Mouse (Mus musculus) B cell, adult 62 days (primary cell): Measurements from ENCODE around the gene Nedd8. TPM values are rescaled to one million over a fixed set of nuclear protein-coding genes. Genes with fewer than 3 reads are reported as not detected.

ENCODE experiments used
- total RNA-seq: library from RNA; stranded (reverse); gene quantifications from 4 replicates; pipeline ENCODE4 v1.2.4, GENCODE M21; 2023

The Nedd8 gene
- total RNA-seq = 168 to 193 TPM (median 180 TPM) in 4 replicates

DNA sequence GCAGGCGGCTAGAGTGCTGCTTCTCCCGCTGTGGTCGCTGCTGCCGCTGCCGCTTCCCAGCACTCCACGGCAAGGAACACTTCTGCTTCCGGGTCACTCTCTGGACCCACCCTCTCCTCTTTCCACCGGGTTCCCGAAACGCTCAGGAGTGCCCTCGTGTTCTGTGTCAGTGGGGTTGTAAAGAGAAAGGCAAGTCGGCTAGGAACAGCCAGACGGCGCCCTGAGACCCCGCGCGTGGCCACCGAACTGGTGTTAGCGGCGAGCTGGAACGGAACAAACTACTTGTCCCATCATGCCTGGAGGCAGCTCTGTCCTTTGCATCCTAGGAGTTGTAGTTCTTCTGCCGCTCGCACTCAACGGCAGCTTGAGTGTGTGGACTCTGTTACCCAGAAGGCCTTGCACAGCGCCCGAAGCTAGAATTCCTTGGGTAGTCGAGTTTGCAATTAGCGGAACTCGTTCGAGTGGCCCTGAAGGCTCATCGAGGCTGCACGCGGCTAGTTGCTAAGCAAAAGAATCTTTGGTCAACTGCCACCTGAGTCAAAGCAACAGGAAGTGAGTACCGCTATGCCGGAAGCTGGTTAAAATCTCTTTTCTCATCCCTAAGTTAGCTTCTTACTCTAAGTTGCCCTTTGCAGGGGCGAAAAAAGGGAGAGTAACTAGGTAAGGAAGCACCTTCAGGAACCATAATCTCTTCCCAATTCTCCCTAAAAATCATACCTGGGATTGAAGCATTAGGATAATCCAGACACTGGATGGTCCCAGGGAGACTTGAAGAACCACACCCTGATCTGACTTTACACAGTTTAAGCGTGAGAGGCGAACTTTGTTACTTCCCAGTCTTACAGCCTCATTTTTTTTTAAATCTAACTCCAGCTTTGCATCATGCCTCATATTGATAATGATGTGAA, at the start of gene Nedd8, which contains the start of gene Gmpr2:
Gene Nedd8, minus strand, starts transcription at position 292 of the 908 bp plus-strand sequence.
Gene Gmpr2, plus strand, starts transcription at position 109 of the 908 bp plus-strand sequence.

DNA sequence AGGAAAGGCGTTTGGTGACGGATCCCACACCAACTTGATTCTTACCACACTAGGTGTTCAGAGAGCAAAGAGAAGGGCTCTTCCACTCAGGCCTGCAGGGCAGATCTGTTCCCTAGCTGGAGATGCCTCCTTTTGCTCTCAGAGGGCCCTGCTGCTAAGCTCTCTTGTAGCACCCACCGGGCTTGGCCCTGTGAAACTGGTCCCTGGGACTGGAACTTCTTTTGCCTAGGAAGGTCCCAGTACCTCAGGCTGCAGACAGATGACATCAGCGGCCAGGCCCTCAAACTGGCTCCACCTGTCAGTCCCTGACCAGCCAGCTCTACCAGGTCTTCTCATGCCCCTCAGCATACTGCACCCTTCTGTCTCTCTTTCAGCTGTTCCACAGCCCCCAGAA, 41.8 kb upstream of the Nedd8 start, which contains the start of gene Tgm1:
Gene Tgm1, minus strand, starts transcription at position 198 of the 394 bp plus-strand sequence.

DNA sequence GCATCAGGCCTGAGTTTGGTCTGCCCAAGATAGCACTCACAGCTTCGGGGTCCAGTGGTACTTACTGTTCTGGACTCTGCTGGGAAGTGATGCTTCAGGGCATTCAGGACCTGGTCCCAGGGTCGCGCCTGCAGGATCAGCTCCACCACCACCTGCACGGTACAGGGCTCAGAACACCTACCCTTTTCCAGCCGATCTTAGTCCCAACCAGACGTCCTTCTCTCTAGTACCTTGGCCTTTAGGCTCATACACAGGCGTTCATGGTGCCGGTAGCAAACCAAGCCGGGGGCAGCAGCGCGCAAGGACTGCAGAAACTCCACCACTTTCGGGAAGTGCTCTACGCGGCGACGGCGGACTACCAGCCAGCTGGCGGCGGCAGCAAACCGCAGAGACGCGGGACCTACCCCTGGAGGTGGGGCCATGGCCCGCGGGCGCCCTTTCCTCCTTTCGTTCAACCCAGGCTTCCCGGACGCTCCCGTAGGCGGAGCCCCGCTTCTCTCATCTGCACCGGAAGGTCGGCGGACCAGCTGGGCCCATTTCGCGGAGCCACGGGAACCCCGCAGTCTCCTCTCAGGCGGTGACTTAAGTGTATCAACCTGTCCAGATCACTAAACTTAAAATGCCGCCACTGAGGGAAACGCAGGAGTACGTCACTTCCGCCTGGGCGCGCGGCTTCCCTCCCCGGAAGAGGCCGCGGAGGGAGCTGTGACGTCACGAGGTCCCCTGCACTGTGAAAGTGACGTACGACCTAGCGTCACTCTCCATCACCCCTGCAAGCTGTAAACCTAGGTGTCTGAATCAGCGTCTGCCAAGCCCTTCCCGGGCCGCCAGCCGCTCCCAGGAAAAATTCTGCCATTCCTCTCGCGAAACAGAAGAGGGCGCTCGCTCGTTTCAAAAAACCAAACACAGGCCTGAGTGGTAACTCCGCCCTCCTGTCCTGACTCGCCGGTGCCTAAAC, 9.5 kb upstream of the Nedd8 start, which contains the start of gene Tinf2:
Gene Tinf2, minus strand, starts transcription at position 661 of the 958 bp plus-strand sequence.

DNA sequence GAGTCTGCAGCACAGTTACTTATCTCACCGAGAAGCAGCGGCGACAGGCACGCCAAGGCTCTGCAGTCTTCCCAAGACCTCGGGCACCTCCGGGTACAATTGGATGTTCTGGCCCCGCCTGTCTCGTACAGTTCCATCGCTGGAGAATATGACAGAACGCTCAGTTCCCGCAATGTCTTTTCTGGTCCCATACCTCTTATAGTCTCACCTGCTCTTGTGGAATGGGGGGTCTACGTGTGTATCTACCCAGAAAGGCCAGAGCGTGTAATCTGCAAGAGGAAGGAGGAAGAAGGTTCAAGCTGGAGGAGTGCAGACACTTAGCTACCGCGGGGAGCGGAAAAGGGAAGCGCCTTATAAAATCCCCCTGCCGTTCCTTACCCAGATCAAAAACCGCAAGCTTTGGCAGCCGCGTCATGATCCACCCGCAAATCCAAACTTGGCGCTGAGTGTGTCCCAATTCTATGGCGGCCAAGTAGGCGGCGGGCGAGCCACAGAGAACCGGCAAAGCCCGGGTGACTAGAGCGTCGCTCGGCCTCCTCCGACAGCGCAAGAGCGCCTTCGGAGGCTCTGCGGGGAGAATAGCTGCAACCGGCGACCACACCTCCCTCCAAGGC, 11.9 kb downstream of the Nedd8 start, which contains the start of gene Mdp1:
Gene Mdp1, minus strand, starts transcription at position 549 of the 614 bp plus-strand sequence.

DNA sequence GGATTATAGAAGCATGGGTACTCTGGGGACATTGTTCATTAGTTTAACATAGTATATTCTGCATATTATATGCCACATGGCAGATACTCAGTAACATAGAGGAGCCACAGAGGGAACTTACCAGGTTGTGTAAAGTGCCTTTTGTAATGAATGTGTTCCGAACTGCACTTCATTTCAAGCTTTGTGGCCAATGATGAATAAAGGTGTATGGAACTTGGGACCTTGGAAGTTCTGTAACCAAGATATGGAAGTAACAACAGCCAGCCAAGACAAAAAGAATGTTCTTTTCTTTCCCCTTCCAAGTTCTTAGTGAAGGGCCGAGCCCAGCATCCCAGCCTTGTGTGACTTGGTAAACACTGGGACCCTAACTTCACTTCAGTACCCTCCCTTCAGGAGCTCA, 22.0 kb downstream of the Nedd8 start, which contains the start of gene Tssk4:
Gene Tssk4, plus strand, starts transcription at position 301 of the 400 bp plus-strand sequence.

DNA sequence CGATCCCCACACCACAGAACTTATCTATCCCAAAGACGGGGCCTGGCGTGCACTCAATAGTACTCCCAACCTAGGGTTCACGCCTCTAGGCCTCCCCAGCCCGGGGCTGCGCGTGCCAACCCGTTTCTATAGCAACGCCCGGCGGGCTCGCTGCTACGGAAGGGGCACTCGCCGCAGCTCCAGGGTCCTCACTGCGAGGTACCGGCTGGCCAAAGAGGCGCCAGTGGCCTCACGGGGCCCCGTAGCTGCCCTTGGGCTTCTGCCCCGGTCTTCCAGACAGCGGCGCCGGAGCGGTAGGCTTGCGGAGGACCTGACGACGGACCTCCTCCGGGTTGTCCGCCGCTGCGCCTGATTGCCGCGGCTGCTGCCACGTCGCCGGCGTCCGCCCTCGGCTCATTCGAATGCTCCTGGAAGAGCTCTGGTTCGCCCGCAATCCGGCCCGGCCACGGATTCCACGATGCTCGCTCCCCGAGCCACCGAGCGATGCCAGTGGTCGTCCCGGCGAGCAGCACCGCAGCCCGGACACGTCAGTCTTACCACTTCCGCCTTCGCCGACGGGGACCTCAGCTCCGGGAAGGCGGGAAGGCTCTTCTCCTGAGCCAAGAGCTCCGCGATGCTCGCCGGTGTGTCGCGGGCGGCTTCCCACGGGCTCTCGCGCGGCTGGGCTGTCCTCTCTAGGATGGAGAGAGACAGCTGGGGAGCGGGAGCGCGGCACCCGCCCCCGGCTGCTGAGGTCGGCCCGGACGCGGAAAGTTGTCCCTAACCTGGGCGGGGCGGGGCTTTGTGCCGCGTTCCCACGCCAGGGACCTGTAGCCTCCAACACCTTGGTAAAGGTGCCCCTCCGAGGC, 28.6 kb downstream of the Nedd8 start, which contains the start of gene Tm9sf1:
Gene Tm9sf1, minus strand, starts transcription at position 747 of the 848 bp plus-strand sequence.

DNA sequence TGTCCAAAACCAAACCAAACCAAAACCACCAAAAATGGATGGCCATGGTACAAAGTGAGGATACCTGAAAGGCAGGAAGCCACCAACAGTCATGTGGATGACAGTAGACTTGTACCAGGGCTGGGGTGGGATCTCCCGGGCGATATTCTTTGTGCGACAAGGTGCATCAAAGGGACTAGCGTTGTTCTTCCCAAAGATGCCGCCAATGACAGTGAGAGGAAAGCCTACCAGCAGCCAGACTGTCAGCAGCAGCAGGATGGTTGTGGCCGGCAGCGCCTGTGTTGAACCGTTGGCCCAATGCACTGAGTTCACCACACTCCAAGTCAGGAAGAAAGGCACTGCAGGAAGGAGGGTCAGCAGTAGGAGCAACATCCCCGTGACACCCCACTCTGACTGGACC, 34.1 kb downstream of the Nedd8 start, which contains the start of gene Gm49378:
Gene Gm49378, minus strand, starts transcription at position 101 of the 400 bp plus-strand sequence.

DNA sequence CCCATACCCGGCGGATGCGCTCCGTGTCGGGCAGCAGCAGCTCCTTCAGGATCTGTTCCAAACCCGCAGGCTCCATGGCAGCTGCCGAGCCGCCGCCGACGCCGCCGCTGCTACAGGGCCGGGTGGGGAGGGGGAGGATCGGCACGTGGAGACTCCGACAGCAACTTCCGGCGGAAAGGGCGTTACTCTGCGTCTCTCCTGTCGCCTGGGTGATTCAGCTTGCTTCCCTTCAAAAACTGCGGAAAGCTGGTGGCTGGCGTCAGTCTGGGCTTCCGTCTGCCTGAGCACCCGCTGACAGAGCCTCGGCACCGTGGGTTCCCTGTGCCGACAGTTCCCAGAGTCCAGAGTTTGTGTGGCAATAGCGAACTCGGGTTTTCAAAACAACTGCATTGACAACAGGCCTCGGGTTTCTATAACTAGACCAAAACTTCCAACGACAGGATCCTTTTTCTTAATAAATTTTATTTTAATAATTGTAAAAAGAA, 36.4 kb downstream of the Nedd8 start, which contains the start of gene Ipo4:
Gene Ipo4, minus strand, starts transcription at position 435 of the 485 bp plus-strand sequence.

DNA sequence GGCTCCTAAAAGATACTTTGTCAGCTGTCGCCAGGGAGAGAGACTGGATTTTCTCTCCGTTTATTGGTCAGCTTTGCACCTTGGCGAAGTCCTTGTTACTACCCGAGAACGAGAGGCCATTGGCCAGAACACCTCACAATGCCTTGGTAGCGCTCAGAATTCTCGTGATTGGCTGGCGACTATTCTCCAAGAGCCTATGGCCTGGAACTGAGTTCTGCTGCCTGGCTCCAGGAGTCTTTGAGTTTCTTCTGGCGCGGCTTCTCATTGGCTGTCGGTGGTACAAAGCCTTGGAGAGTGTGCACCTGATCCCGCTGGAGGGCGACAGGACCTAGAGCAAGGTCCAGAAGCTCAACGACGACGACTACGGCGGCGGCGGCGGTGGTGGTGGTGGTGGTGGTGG, 54.1 kb downstream of the Nedd8 start, which contains the start of gene Rec8:
Gene Rec8, plus strand, starts transcription at position 216 of the 400 bp plus-strand sequence.

Other genes with a start within 250 kb of the Nedd8 start
- gene Dhrs4, start 193.4 kb downstream of the Nedd8 start, total RNA-seq = 22.2 to 26.4 TPM (median 24.7 TPM) in 4 replicates
- 3.8 to 11.8 TPM (median 4.8 TPM) in 4 replicates for gene Carmil3, start 181.5 kb downstream of the Nedd8 start, total RNA-seq
- gene Cpne6, start 161.7 kb downstream of the Nedd8 start, total RNA-seq = not detected in 4 replicates
- gene Nrl, start 147.1 kb downstream of the Nedd8 start, total RNA-seq = not detected in 4 replicates
- 43.4 to 51.1 TPM (median 49.0 TPM) in 4 replicates for gene Pck2, start 131.9 kb downstream of the Nedd8 start, total RNA-seq
- 84.9 to 91.3 TPM (median 86.3 TPM) in 4 replicates for gene Dcaf11, start 112.1 kb downstream of the Nedd8 start, total RNA-seq
- gene A730061H03Rik, start 111.7 kb downstream of the Nedd8 start, total RNA-seq = 6.2 to 9.8 TPM (median 7.2 TPM) in 4 replicates
- not detected in 4 replicates for gene Fitm1, start 96.5 kb downstream of the Nedd8 start, total RNA-seq
- 234 to 255 TPM (median 248 TPM) in 4 replicates for gene Psme1, start 94.0 kb downstream of the Nedd8 start, total RNA-seq
- gene Emc9, start 86.8 kb downstream of the Nedd8 start, total RNA-seq = 3.7 to 6.1 TPM (median 5.3 TPM) in 4 replicates
- 273 to 323 TPM (median 304 TPM) in 4 replicates for gene Psme2, start 81.0 kb downstream of the Nedd8 start, total RNA-seq
- 94.6 to 97.8 TPM (median 96.3 TPM) in 4 replicates for gene Rnf31, start 80.4 kb downstream of the Nedd8 start, total RNA-seq
- 83.5 to 105 TPM (median 99.2 TPM) in 4 replicates for gene Irf9, start 68.6 kb downstream of the Nedd8 start, total RNA-seq
- 0.79 to 1.5 TPM (median 1.0 TPM) in 4 replicates for gene Rec8, start 54.1 kb downstream of the Nedd8 start, total RNA-seq
- 56.3 to 62.2 TPM (median 58.4 TPM) in 4 replicates for gene Ipo4, start 36.2 kb downstream of the Nedd8 start, total RNA-seq
- gene Gm49378, start 34.2 kb downstream of the Nedd8 start, total RNA-seq = 3.3 to 4.7 TPM (median 4.4 TPM) in 3 of 4 replicates, not detected in the other
- 38.2 to 51.1 TPM (median 44.8 TPM) in 4 replicates for gene Tm9sf1, start 28.3 kb downstream of the Nedd8 start, total RNA-seq
- gene Tssk4, start 21.9 kb downstream of the Nedd8 start, total RNA-seq = 2.3 to 2.6 TPM (median 2.5 TPM) in 4 replicates
- gene Mdp1, start 11.6 kb downstream of the Nedd8 start, total RNA-seq = 42.5 to 45.6 TPM (median 42.9 TPM) in 4 replicates
- 18.2 to 28.2 TPM (median 22.1 TPM) in 4 replicates for gene Gmpr2, start 183 bp downstream of the Nedd8 start, total RNA-seq
- 164 to 172 TPM (median 166 TPM) in 4 replicates for gene Tinf2, start 9.7 kb upstream of the Nedd8 start, total RNA-seq
- 1.2 to 2.3 TPM (median 1.8 TPM) in 4 replicates for gene Tgm1, start 41.8 kb upstream of the Nedd8 start, total RNA-seq
- 78.7 to 86.9 TPM (median 83.5 TPM) in 4 replicates for gene Rabggta, start 50.1 kb upstream of the Nedd8 start, total RNA-seq
- 29.7 to 33.0 TPM (median 31.4 TPM) in 4 replicates for gene Dhrs1, start 73.6 kb upstream of the Nedd8 start, total RNA-seq
- 29.6 to 35.0 TPM (median 33.4 TPM) in 4 replicates for gene Nop9, start 73.6 kb upstream of the Nedd8 start, total RNA-seq
- not detected in 4 replicates for gene Cideb, start 86.3 kb upstream of the Nedd8 start, total RNA-seq
- 0.19 to 0.83 TPM (median 0.33 TPM) in 4 replicates for gene Ltb4r2, start 89.3 kb upstream of the Nedd8 start, total RNA-seq
- gene Ltb4r1, start 93.8 kb upstream of the Nedd8 start, total RNA-seq = not detected in 4 replicates
- 0.53 to 1.6 TPM (median 0.60 TPM) in 3 of 4 replicates, not detected in the other for gene Adcy4, start 112.0 kb upstream of the Nedd8 start, total RNA-seq
- 84.2 to 93.2 TPM (median 86.6 TPM) in 4 replicates for gene Ripk3, start 116.7 kb upstream of the Nedd8 start, total RNA-seq
- not detected in 4 replicates for gene Nfatc4, start 151.0 kb upstream of the Nedd8 start, total RNA-seq
- 0.06 TPM in 1 of 4 replicates, not detected in the others for gene Nynrin, start 181.9 kb upstream of the Nedd8 start, total RNA-seq
- gene Cbln3, start 212.3 kb upstream of the Nedd8 start, total RNA-seq = not detected in 4 replicates
- gene Khnyn, start 212.8 kb upstream of the Nedd8 start, total RNA-seq = 101 TPM in 4 replicates
- gene Sdr39u1, start 228.2 kb upstream of the Nedd8 start, total RNA-seq = 21.8 to 38.3 TPM (median 34.4 TPM) in 4 replicates